Mouse (Mus musculus) right cerebral cortex, postnatal 36 days (tissue): ENCODE data around the gene Pik3c2b.
"Not testable (repeated sequence)": the region's sequence is repeated elsewhere in the genome, so short reads cannot be mapped to it uniquely, and the experiment has no call there.

Experiments used
- DNase-seq, 2 experiments: peaks; one replicate each; pipeline ENCODE4 v3.0.0; 2022; ENCODE audit warnings: low spot score in 2 of 2, mixed read lengths in 1 of 2

Gene Pik3c2b

GRCm38 (mm10) chr1:133045011-133045860, at the start of gene Pik3c2b:
Gene Pik3c2b (plus strand): TSS chr1:133045667.
- peak in 1 of 2 experiments; percentile 7 for DNase-seq

- DNase-seq: no peak
Measured at GRCm38 (mm10) chr1:133000347-133000746, 45.1 kb upstream of the Pik3c2b start.

DNA sequence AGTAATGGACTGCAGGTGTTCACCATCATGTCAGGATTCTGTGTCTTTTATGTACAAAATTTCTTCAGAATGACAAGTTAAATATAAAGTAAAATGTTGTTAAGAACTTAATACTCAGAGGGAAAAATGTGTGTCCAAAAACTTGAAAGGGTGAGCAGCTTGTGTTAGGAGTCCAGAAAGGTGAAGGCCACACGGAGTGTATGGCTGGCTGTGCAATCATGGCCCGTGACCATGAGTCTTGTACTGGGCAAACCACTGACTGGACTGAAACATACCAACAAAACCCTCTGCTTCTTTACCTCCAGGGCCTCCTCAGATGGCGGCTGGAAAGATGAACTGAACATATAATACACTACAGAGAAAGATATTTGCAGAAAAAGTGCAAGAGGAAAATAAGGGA, 38.9 kb upstream of the Pik3c2b start:
- DNase-seq: no peak

DNA sequence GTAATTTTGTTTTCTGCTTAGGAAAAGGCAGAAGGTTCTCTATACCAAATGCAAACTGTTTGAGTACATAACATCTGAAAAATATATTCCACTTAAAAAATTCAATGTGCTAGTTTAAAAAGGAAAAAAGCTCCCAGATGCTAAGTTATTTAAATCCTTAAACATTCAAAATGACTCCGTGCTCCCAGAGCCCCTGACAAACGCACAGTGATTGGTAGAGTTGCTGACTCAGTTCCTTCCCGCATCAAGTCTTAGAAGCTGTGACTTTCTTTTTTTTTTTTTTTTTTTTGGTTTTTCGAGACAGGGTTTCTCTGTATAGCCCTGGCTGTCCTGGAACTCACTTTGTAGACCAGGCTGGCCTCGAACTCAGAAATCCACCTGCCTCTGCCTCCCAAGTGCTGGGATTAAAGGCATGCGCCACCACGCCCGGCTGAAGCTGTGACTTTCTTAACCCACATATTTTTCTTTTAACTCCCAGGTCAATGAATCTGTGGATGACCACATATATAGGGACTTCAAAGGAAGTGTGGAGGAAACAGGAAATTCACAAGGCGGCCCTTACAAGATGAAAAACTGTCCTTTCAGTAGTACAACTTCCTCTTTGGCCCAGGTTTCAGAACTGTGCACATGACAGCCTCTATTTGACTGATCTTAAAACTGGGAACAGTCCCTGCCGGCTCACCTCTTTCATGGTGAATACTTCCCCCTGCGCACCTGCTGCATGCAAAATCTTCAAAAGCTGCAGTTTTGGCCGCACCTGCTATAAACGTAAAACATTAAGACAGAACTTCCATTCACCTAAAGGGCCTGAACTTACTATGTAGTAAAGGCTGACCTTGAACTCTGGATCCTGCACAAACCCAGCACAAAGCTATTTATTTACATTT, 33.3 kb upstream of the Pik3c2b start:
- DNase-seq: no peak

GRCm38 (mm10) chr1:133013331-133013730, 32.1 kb upstream of the Pik3c2b start:
- DNase-seq: no peak

GRCm38 (mm10) chr1:133014196-133014595, 31.3 kb upstream of the Pik3c2b start:
- no peak for DNase-seq

- no peak for DNase-seq
Measured at GRCm38 (mm10) chr1:133016775-133017428, 28.6 kb upstream of the Pik3c2b start.

DNA sequence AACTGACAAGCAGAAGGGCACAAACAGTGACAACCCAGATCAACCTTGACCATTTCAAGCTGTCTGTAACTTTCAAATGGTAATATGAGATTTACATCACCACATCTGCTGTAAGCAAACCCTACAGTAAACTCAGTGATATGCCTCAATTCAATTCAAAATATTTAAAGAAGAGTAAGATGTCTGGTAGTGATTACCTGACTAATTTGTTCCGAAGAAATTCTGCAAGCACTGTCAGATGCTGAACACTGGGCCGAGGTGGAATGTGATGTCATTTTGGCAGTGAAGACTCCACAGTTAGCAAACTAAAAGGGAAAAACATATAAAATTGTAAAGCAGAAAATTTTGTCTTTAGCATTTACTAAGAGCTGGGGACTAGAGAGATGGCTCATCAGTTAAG, 26.9 kb upstream of the Pik3c2b start:
- DNase-seq: no peak

DNA sequence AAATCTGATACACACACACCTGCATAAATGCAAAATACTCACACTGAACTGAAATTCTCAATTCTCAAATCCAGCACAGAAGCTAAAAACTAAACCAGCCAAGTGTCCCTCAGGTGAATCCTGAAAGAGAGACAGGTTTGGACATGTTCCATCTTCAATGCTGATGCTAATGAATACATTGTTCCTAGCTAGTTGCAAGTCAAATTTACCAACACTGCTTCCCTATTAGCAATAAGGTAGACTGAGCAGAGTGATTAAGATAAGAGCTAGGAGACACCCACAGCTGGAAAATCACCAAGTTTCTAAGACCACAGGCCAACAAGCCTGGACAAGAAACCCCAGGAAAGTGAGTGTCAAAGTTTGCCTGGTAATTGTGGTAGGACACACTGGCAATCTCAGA, 26.2 kb upstream of the Pik3c2b start:
- DNase-seq: no peak

GRCm38 (mm10) chr1:133020137-133020894, 25.2 kb upstream of the Pik3c2b start:
- DNase-seq: no peak

- DNase-seq: no peak
Measured at GRCm38 (mm10) chr1:133021391-133021790, 24.1 kb upstream of the Pik3c2b start.

DNA sequence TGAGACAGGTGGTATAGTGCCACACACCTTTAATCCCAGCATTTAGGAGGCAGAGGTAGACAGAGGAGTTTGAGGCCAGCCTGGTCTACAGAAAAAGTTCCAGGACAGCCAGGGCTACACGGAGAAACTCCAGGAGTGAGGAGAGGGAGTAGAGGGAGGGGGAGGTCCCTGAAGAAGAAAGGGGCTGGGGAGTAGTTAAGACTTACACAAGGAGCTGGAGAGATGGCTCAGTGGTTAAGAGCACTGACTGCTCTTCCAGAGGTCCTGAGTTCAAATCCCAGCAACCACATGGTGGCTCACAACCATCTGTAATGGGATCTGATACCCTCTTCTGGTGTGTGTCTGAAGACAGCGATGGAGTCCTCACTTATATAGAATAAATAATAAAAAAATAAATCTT, 23.5 kb upstream of the Pik3c2b start:
- DNase-seq: not testable (repeated sequence)

GRCm38 (mm10) chr1:133023723-133024122, 21.7 kb upstream of the Pik3c2b start:
- not testable (repeated sequence) for DNase-seq

GRCm38 (mm10) chr1:133024426-133024825, 21.0 kb upstream of the Pik3c2b start:
- DNase-seq: no peak

DNA sequence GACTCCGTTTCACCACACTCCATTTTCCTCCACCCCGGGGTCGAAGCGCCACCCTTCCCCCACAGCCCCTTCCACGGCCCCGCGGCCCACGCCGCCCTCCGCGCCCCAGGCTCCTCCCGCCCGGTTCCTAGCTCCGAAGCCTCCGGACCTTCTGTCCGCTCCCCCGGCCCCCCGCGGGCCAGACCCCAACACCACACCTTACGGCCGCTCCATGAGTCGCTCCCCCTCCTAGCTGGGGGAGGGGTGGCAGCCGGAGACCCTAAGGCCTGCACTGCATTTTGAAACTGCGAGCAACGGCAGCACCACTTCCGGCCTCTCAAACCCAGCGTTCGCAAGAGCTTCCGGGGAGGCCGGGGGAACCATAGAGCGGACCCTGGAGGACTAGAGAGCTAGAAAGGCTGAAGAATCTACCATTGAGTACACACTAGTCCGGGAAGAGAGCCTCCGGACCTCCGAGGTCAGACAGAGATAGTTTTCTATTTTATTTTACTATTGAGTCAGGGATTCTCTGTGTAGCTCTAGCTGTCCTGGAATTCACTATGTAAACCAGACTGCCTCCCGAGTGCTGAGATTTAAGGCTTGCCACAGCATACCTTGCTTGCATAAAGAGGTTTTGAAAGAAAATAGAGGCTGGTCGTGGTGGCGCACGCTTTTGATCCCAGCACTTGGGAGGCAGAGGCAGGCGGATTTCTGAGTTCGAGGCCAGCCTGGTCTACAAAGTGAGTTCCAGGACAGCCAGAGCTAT, 20.2 kb upstream of the Pik3c2b start:
- DNase-seq: peak; percentile 81 to 86

DNA sequence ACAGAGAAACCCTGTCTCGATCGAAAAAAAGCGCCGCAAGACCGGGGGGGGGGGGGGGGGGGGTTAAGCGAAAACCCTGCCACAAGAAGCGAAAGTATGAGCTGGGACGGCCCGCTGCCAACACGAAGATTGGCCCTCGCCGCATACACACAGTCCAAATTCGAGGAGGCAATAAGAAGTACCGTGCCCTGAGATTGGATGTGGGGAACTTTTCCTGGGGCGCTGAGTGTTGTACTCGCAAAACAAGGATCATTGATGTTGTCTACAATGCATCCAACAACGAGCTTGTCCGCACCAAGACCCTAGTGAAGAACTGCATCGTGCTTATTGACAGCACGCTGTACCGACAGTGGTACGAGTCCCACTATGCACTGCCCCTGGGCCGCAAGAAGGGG, 19.7 kb upstream of the Pik3c2b start:
- DNase-seq: not testable (repeated sequence)

- DNase-seq: no peak
Measured at GRCm38 (mm10) chr1:133027126-133027525, 18.3 kb upstream of the Pik3c2b start.

GRCm38 (mm10) chr1:133027980-133028379, 17.5 kb upstream of the Pik3c2b start:
- no peak for DNase-seq

DNA sequence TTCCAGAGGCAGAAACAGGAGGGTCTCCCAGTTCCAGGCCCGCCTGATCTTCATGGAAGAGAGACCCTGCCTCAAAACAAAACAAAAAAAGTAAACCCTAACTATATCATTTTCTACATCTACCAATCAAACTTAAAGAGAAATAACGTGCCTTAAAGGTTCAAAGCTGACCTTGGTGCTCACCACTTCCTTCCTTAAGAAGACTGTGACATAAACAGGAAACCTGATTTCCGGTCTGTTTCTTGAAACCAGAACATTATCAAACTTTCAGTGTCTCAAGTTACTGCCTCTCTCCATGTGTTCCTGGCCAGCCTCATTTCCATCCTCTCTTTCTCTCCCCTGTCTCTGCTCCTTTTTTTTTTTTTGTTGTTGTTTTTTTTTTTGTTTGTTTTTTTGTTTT, 15.7 kb upstream of the Pik3c2b start:
- no peak for DNase-seq

DNA sequence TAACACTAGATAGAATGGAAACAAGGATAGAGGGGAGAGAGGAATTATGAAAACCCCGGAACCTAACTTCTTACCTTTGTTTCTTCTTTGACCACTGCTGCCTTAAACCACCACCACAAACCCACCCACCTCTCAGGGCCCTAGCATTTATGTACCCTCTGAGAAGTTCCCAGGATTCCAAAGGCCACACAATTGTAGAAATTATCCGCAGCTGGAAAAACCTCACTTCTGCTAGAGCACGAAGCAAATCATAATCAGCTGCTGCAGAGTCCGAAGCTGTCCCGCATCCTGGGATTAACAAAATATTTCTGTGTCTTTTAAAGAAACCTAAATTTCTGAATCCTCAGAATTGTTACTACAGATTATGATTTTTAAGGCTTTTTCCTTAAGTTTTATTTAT, 15.0 kb upstream of the Pik3c2b start, which contains the start of gene Mdm4:
Gene Mdm4, minus strand, starts transcription at position 101 of the 400 bp plus-strand sequence.
- DNase-seq: no peak

- no peak for DNase-seq
Measured at GRCm38 (mm10) chr1:133032981-133033315, 12.5 kb upstream of the Pik3c2b start.
